Mouse (Mus musculus) myocyte (in vitro differentiated cells): ENCODE data around the gene Slc47a1.
"Not testable (repeated sequence)": the region's sequence is repeated elsewhere in the genome, so short reads cannot be mapped to it uniquely, and the experiment has no call there.

Experiments
- E2F4 ChIP-seq: IDR thresholded peaks from one replicate; pipeline ENCODE4 v1.6.1; 2011; ENCODE audit warnings: mild to moderate bottlenecking, control low read depth, moderate library complexity; ENCODE audit not compliant: insufficient read depth
- POLR2A ChIP-seq: IDR thresholded peaks from one replicate; pipeline ENCODE4 v1.6.1; 2011; ENCODE audit warnings: low read depth, mild to moderate bottlenecking, control low read depth, moderate library complexity; ENCODE audit not compliant: insufficient read length
- TCF12 ChIP-seq: IDR thresholded peaks from one replicate; pipeline ENCODE4 v1.6.1; 2011; ENCODE audit warnings: mild to moderate bottlenecking, control low read depth; ENCODE audit not compliant: poor library complexity, insufficient read depth, severe bottlenecking
- TCF3 ChIP-seq: IDR thresholded peaks from one replicate; pipeline ENCODE4 v1.6.1; 2011; ENCODE audit warnings: low read depth, control low read depth; ENCODE audit not compliant: insufficient read length

DNA sequence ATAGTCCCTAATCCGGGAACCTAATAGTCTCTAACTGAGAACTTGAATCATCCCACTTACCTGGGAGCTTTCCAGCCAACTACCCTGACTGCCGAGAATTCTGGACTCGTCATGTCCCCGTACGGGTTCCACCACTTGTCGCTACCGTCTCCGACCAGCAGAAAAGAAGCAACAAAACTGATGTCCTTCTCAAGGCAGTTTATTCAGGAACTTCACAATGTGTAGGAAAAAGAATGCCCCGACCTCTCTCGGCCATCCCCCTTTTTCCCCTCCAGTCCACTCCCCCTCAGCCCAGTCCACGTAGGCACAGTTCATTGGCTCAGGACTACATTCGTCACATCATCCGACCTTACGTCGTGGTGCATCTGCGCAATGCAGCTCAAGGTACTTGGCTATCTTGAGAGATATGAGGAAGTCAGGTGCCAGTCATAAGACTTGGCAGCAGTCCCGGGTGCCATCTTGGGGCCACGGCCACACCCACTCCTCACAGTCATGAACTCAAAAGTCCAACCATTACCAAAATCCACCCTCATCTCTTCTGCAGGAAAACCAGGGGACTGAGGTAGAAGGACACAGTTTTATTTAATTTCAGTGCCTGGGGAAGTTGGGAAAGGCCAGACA, 19.4 kb upstream of the Slc47a1 start:
- TF ChIP-seq TCF12, POLR2A, E2F4, TCF3: not testable (repeated sequence)
